Mouse (Mus musculus): ENCODE measurements at regions not wholly inside any gene's neighbourhood (a gene's known extent, or its start where the extent isn't known, plus 50 kb on each side); places are given as distances from the start of the nearest gene placed in this dataset.

DNA sequence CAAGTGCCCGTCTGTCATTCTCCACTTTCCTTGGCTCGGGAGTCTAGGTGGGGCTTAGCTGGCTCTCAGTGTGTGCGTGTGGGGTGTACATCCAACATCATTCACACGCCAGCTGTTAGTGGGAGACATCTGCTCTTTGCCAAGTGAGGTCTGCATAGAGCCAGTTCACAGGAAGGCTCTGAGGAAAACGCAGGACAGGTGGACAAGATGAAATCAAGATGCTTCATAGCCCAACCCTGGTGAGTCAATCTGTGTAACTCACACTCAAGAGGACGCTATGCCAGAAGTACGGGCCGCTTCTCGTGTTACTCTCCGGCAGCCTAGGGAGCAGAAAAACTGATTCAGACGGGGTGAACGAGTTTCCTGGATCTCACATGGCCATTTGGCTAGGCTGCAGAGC lies 148.2 kb upstream of the Atp6ap2 start:
- Histone ChIP-seq H3K9me3 (ENCODE audit: control insufficient read depth, insufficient read depth, low read depth, low read length) (no peaks in the 10 kb centered on the region), H3K4me1 (ENCODE audit: control insufficient read depth in 2 of 2, insufficient read depth in 2 of 2, low read length in 2 of 2, poor library complexity in 1 of 2) (no peaks in the 10 kb centered on the region), H3K9ac (ENCODE audit: insufficient read depth, low read depth, low read length, poor library complexity, severe bottlenecking) (no peak overlapping the region), H3K36me3 (ENCODE audit: control insufficient read depth, insufficient read depth, low read length, poor library complexity, severe bottlenecking) (no peaks in the 10 kb centered on the region), H3K4me3 (ENCODE audit: insufficient read depth in 1 of 2, low read depth in 1 of 2, low read length in 2 of 2, poor library complexity in 1 of 2, severe bottlenecking in 1 of 2) (no peak overlapping the region), H3K27ac (ENCODE audit: insufficient read depth, low read depth, low read length, poor library complexity, severe bottlenecking) (no peak overlapping the region)
- in situ Hi-C loops (cut with MboI; ENCODE audit: low sequenced_read_pairs in 2 of 2, unreplicated experiment in 2 of 2) = no loop called here
- no peak for DNase-seq (ENCODE audit: low read depth, low spot score)
- TF ChIP-seq HCFC1 (IDR thresholded peaks at IDR 0.05; ENCODE audit: borderline replicate concordance, insufficient read depth, low read length) (no peak), ZC3H11A (IDR thresholded peaks at IDR 0.05; ENCODE audit: borderline replicate concordance, low read depth, low read length) (no peak), MAFK (IDR thresholded peaks at IDR 0.05; ENCODE audit: insufficient read depth, low read depth, low read length) (no peak), CHD2 (IDR thresholded peaks at IDR 0.05; ENCODE audit: low read depth, low read length) (no peak), ZNF384 (IDR thresholded peaks at IDR 0.05; ENCODE audit: low read depth, low read length) (no peak)

DNA sequence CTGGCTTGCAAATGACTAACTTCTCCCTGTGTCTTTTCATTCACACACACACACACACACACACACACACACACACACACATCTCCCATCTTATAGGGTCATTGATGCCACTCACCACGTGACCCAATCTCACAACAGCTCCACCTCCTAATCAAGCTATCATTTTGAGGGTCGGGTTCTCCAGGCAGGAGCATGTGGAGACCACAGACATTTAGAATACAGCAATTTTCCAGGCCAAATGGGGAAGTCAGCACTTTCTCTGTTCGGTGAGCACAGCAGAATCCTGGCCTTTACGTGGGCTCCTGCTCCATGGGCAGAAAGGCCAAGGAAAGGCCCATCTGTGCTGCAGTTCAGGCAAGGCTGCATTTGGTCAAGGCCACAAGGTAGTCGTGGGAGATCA lies 143.8 kb upstream of the Atp6ap2 start:
- in situ Hi-C loops (cut with MboI; ENCODE audit: low sequenced_read_pairs in 2 of 2, unreplicated experiment in 2 of 2) = no loop called here
- H3K27ac ChIP-seq (ENCODE audit: insufficient read depth, low read depth, low read length, poor library complexity, severe bottlenecking) = no peak overlapping the region
- H3K4me3 ChIP-seq (ENCODE audit: insufficient read depth in 1 of 2, low read depth in 1 of 2, low read length in 2 of 2, poor library complexity in 1 of 2, severe bottlenecking in 1 of 2) = no peak overlapping the region
- no peak for DNase-seq (ENCODE audit: low read depth, low spot score)
- no peaks in the 10 kb centered on the region for H3K4me1 ChIP-seq (ENCODE audit: control insufficient read depth in 2 of 2, insufficient read depth in 2 of 2, low read length in 2 of 2, poor library complexity in 1 of 2)
- no peak overlapping the region for H3K9ac ChIP-seq (ENCODE audit: insufficient read depth, low read depth, low read length, poor library complexity, severe bottlenecking)
- TF ChIP-seq HCFC1 (IDR thresholded peaks at IDR 0.05; ENCODE audit: borderline replicate concordance, insufficient read depth, low read length) (no peak), CHD2 (IDR thresholded peaks at IDR 0.05; ENCODE audit: low read depth, low read length) (no peak), ZNF384 (IDR thresholded peaks at IDR 0.05; ENCODE audit: low read depth, low read length) (no peak), MAFK (IDR thresholded peaks at IDR 0.05; ENCODE audit: insufficient read depth, low read depth, low read length) (no peak), ZC3H11A (IDR thresholded peaks at IDR 0.05; ENCODE audit: borderline replicate concordance, low read depth, low read length) (no peak)
- H3K36me3 ChIP-seq (ENCODE audit: control insufficient read depth, insufficient read depth, low read length, poor library complexity, severe bottlenecking) = no peaks in the 10 kb centered on the region
- H3K9me3 ChIP-seq (ENCODE audit: control insufficient read depth, insufficient read depth, low read depth, low read length) = no peaks in the 10 kb centered on the region

DNA sequence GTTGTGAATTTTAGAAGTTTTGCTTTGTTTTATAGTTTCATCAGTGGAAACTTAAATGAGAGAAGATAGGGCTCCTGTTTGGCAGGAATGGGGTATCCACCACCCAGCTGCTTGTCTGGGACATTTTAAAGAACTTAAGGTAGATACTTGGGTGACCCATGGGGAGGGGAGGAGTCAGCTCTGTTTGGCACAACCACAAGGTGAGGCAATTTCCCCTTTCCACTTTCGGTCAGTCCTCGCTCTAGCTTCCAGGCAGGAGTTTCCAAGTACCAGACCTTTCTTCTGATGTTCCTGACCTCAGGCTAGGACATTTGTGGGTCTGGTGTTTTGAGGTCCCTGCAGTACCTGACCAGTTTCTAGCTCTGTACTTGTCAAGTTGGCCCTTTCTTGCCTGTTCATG lies 142.5 kb upstream of the Atp6ap2 start:
- H3K4me1 ChIP-seq (ENCODE audit: control insufficient read depth in 2 of 2, insufficient read depth in 2 of 2, low read length in 2 of 2, poor library complexity in 1 of 2) = no peaks in the 10 kb centered on the region
- H3K27ac ChIP-seq (ENCODE audit: insufficient read depth, low read depth, low read length, poor library complexity, severe bottlenecking) = no peak overlapping the region
- H3K9me3 ChIP-seq (ENCODE audit: control insufficient read depth, insufficient read depth, low read depth, low read length) = no peaks in the 10 kb centered on the region
- TF ChIP-seq ZNF384 (IDR thresholded peaks at IDR 0.05; ENCODE audit: low read depth, low read length) = no peak
- no peak for TF ChIP-seq ZC3H11A (IDR thresholded peaks at IDR 0.05; ENCODE audit: borderline replicate concordance, low read depth, low read length)
- TF ChIP-seq MAFK (IDR thresholded peaks at IDR 0.05; ENCODE audit: insufficient read depth, low read depth, low read length) = no peak
- no peak for TF ChIP-seq HCFC1 (IDR thresholded peaks at IDR 0.05; ENCODE audit: borderline replicate concordance, insufficient read depth, low read length)
- no peak for TF ChIP-seq CHD2 (IDR thresholded peaks at IDR 0.05; ENCODE audit: low read depth, low read length)
- H3K9ac ChIP-seq (ENCODE audit: insufficient read depth, low read depth, low read length, poor library complexity, severe bottlenecking) = no peak overlapping the region
- in situ Hi-C loops (cut with MboI; ENCODE audit: low sequenced_read_pairs in 2 of 2, unreplicated experiment in 2 of 2) = no loop called here
- H3K4me3 ChIP-seq (ENCODE audit: insufficient read depth in 1 of 2, low read depth in 1 of 2, low read length in 2 of 2, poor library complexity in 1 of 2, severe bottlenecking in 1 of 2) = no peak overlapping the region
- DNase-seq (ENCODE audit: low read depth, low spot score) = no peak
- H3K36me3 ChIP-seq (ENCODE audit: control insufficient read depth, insufficient read depth, low read length, poor library complexity, severe bottlenecking) = no peaks in the 10 kb centered on the region

DNA sequence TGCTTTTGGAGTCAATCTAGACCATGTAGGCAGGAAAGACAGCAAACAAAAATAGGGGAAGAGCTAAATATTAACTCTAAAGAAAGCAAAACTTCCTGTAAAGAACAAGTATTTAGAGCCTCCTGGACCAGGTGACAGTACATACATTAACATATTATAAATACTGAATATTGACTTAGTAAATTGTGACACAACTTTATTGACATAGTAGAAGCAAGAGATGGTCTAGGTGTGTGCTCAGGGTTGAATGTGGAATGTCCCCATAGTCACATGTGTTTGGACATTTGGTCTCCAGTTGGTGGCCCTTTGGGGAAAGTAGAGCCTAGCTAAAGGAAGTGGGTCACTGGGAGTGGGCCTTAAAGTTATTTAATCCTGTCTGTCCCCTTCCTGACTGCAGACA lies 139.6 kb upstream of the Atp6ap2 start:
- TF ChIP-seq ZNF384 (IDR thresholded peaks at IDR 0.05; ENCODE audit: low read depth, low read length) (no peak), HCFC1 (IDR thresholded peaks at IDR 0.05; ENCODE audit: borderline replicate concordance, insufficient read depth, low read length) (no peak), ZC3H11A (IDR thresholded peaks at IDR 0.05; ENCODE audit: borderline replicate concordance, low read depth, low read length) (no peak), CHD2 (IDR thresholded peaks at IDR 0.05; ENCODE audit: low read depth, low read length) (no peak), MAFK (IDR thresholded peaks at IDR 0.05; ENCODE audit: insufficient read depth, low read depth, low read length) (no peak)
- H3K27ac ChIP-seq (ENCODE audit: insufficient read depth, low read depth, low read length, poor library complexity, severe bottlenecking) = no peak overlapping the region
- no peaks in the 10 kb centered on the region for H3K36me3 ChIP-seq (ENCODE audit: control insufficient read depth, insufficient read depth, low read length, poor library complexity, severe bottlenecking)
- no peak for DNase-seq (ENCODE audit: low read depth, low spot score)
- in situ Hi-C loops (cut with MboI; ENCODE audit: low sequenced_read_pairs in 2 of 2, unreplicated experiment in 2 of 2) = no loop called here
- H3K4me1 ChIP-seq (ENCODE audit: control insufficient read depth in 2 of 2, insufficient read depth in 2 of 2, low read length in 2 of 2, poor library complexity in 1 of 2) = no peaks in the 10 kb centered on the region
- no peak overlapping the region for H3K4me3 ChIP-seq (ENCODE audit: insufficient read depth in 1 of 2, low read depth in 1 of 2, low read length in 2 of 2, poor library complexity in 1 of 2, severe bottlenecking in 1 of 2)
- H3K9me3 ChIP-seq (ENCODE audit: control insufficient read depth, insufficient read depth, low read depth, low read length) = no peaks in the 10 kb centered on the region
- H3K9ac ChIP-seq (ENCODE audit: insufficient read depth, low read depth, low read length, poor library complexity, severe bottlenecking) = no peak overlapping the region

DNA sequence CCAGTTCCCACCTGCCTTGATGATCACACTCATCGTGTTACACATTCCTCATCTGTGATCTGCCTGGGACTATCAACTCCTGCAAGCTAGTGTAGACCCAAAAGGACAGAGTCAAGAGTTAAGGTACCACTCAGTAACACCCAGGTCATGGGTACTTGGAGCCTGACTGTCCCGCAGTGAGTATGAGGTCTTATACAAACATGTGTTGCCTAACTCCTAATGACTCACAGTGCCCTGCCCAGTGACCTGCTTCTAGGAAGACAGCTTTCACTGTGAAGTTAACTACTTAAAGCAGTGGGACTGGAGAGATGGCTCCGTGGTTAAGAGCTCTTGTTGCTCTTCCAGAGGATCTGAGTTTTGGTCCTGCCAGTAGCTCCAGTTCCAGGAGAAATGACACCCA lies 137.9 kb upstream of the Atp6ap2 start:
- in situ Hi-C loops (cut with MboI; ENCODE audit: low sequenced_read_pairs in 2 of 2, unreplicated experiment in 2 of 2) = no loop called here
- TF ChIP-seq ZC3H11A (IDR thresholded peaks at IDR 0.05; ENCODE audit: borderline replicate concordance, low read depth, low read length) (no peak), HCFC1 (IDR thresholded peaks at IDR 0.05; ENCODE audit: borderline replicate concordance, insufficient read depth, low read length) (no peak), CHD2 (IDR thresholded peaks at IDR 0.05; ENCODE audit: low read depth, low read length) (no peak), ZNF384 (IDR thresholded peaks at IDR 0.05; ENCODE audit: low read depth, low read length) (no peak), MAFK (IDR thresholded peaks at IDR 0.05; ENCODE audit: insufficient read depth, low read depth, low read length) (no peak)

More for the DNA sequence above, 137.9 kb upstream of the Atp6ap2 start:
- Histone ChIP-seq H3K9ac (ENCODE audit: insufficient read depth, low read depth, low read length, poor library complexity, severe bottlenecking) (no peak overlapping the region), H3K4me1 (ENCODE audit: control insufficient read depth in 2 of 2, insufficient read depth in 2 of 2, low read length in 2 of 2, poor library complexity in 1 of 2) (no peaks in the 10 kb centered on the region), H3K9me3 (ENCODE audit: control insufficient read depth, insufficient read depth, low read depth, low read length) (no peaks in the 10 kb centered on the region), H3K27ac (ENCODE audit: insufficient read depth, low read depth, low read length, poor library complexity, severe bottlenecking) (no peak overlapping the region), H3K36me3 (ENCODE audit: control insufficient read depth, insufficient read depth, low read length, poor library complexity, severe bottlenecking) (no peaks in the 10 kb centered on the region), H3K4me3 (ENCODE audit: insufficient read depth in 1 of 2, low read depth in 1 of 2, low read length in 2 of 2, poor library complexity in 1 of 2, severe bottlenecking in 1 of 2) (no peak overlapping the region)
- no peak for DNase-seq (ENCODE audit: low read depth, low spot score)

Measured in ES-E14 (cell line).